Mouse (Mus musculus): Measurements from ENCODE around the gene Lyrm1.

Lyrm1 gene

DNA sequence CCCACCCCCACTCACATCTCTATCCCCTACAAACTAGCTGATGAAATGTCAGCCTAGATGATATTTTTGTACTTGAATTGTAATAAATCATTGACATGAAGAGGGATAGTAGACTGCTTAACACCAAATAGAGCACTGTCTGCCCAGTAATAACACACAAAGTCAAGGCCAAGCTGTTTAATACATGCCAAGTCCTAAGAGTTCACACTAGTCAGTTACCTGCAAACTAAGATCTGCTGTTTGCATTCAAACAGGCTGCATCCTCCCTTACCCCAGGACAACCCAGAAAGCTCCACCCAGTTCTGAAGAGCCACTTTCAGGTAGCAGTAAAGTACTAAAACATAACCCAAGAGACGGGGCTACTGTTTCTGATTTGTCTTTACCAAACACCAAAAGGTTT lies 3.5 kb upstream of the Lyrm1 start:
- no peak for DNase-seq (ENCODE audit: low spot score)

DNA sequence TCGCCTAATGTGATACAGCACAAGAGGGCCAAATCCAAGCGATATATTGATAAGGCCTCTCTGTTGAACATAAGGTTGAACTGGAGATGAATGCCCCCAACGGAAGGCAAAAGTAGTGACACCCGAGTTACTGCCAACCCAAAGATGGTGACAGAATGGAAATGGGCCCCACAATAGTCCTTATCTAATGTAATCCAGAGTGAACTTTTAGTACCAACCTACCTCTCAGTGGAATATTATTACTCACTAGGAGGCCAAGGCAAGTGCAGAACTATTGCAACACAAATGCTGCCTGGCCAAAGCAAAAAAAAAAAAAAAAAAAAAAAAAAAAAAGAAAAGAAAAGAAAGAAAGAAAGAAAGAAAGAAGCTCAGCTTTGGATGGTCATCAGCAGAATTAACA lies 2.9 kb upstream of the Lyrm1 start:
- no peak for DNase-seq (ENCODE audit: low spot score)

DNA sequence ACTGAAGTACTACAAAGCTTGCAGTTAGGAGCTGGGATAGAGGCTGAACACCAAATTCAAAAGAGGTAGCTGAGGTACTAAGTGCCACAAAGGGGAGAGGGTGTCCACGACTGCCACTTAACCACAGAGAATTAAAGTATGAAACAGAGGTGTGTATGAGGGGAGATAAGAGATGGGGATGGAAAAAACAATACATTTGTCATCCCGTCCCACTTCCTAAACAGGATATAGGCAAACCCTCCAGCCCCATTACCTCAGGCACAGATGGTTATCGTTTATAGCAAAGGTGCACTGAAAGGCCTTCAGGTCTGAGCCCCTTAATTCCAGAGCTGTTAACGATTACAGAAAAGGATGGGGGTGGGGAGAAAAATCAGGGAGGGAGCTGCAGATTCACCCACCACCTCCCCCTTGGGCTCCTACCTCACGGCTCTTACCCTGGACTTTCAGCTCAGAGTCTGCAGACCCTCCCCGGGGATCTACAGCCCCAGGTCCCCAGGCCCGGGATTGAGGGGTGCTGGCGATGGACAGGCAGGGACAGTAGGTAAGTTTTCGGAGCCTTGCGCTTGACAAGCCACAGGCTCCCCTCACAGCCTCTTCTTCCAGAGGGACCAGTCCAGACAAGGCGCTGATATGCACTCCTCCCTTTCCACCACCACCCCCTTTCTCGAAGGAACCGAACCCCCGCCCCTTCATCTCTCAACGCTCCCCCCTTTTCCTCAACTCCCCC lies 680 bp upstream of the Lyrm1 start:
- no peak for DNase-seq (ENCODE audit: low spot score)

DNA sequence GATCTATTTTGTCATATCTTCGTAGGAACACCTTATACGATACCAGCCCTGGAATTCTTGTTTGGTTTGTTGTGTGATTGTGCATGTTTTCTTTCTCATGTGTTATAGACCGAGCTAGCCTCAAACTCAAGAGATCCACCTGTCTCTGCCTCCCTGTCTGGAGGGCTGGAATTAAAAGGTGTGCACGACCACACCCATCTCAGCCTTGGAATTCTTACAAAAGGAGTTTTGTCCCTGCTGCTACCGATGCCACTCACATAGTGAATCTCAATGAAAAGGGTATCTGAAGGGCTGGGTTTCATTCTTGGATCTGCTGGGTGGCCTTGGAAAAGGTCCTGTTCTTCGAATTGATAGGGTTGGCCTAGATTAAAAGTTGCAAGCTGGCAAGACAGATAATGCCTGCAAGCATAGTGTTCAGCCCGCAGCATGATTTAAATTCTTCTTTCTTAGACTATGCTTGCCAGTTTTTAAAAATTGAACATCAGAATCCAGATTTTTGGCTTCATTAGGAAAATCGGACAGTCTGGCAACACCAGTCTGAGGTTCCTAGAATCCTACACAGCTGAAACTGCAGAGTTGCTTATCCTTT lies 2.0 kb downstream of the Lyrm1 start:
- no peak for DNase-seq (ENCODE audit: low spot score)

DNA sequence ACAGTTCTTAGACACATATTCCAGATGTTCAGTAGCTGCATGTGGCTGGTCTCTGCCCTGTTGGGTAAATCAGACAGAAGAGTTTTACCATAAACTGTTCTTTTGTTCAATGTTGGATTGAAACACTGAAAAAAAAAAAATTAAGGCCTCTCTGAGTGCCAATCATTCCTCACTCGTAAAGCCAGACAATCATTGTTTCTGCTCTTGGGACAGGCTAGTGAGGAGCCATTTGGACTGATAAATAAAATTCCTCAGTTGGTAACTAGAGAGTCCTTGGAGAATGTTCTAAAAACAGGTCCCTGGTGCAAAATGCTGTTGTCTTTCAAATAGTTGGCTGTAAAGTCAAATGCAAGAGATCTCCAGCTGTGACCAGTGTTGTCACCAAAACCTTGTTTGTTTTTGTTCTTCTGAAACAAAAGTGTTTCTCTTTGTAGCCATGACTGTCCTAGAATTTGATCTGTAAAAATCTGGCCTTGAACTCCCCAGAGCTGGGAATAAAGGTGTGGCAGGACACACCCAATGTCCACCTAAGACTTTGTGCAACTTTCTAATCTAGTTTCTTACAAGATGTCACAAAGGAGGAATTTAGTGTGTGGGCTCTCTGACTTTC lies 2.7 kb downstream of the Lyrm1 start:
- DNase-seq (ENCODE audit: low spot score), result no peak

DNA sequence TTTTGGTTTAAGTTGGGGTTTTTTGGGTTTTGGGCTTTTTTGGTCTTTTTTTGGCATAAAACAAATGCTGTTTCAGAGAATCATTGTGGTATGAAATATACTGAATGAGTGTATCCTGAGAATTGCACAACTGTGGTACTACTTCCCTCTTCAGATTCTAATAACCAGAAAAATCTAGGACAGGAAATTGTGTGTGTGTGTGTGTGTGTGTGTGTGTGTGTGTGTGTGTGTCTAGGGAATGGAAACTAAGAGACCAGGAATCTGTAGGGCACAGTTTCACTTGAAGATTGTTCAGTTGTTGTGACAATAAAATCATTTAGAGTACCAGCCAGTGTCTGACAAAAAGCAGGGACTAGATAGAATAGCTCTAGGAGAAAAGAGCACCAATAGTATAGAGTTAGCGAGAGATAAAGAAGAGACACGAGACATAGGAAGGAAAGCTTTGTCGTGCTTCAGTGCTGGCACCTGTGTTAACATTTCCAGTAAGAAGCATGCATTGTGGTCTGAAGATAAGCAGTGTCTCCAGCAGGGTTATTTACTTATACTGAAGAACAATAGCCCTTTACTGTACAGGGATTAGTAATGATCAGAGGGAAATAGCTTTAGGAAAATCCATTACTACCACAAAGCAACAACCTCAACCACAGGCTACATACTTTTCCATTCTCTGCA lies 3.9 kb downstream of the Lyrm1 start:
- DNase-seq (ENCODE audit: low spot score), result no peak

DNA sequence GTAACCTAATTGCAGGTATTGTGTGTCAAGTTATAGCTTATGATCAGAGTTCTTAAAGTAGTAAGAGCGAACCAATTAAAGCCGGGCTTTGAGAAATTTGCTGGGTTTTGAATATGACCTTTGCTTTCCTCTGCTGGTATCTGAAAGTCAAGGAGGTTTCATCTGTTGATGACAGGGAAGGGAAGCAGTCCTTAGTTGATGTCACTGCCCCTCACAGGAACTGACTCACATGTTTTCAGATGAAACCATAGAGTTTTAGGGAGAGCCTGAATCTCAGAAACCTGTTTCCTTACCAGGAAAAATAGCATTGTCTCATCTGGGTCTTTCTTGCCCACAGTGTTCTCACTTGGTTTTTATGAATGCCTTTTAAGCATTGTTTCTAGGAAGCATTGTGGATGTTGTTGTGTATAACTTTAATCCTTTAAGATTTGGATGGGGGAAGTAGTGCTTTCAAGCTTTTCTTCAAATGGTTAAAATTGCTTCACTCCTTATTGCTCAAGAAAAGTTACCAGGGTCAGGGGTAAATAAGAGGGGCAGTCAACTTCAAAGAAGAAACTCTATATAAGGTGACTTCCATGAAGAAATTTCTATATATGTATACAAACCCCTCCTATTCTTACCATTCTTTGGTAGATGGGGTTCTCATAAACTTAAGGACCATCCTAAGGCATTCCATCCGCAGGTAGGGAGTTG lies 11.0 kb downstream of the Lyrm1 start:
- no peak for DNase-seq (ENCODE audit: low spot score)

DNA sequence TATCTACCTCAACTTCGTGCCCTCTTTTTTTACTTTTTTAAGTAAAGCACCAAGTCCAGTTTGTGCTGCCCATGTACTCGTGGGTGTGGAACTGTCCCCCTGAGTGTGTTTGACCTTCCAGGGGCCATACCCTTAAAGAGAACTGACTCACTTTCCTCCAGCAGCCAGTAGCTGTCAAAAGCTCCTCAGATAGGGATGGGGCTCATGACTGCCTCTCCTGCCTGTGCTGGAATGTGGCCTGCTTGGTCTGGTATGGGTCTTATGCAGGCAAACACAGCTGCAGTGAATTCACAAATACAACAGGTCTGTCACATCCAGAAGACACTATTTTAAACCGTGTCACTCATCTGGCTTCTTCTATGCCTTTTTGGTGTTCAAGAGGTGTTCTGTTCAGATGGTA lies 16.1 kb downstream of the Lyrm1 start:
- DNase-seq (ENCODE audit: low spot score), result no peak

DNA sequence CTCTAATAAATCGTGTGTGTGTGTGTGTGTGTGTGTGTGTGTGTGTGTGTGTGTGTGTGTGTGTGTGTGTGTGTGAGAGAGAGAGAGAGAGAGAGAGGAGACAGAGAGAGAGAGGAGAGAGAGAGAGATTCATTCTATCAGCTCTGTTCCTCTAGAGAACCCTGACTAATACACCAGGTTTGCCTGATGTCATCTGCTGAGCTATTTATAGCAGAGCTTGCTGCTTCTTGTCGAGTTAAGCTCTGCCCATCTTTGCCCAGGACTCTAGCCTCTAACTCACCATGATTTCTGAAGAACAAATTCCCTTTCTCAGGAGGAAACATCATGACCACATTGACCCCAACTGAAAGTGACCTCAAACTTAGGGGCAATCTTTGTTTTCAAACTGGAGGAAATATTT lies 24.8 kb downstream of the Lyrm1 start:
- DNase-seq (ENCODE audit: low spot score), result no peak

DNA sequence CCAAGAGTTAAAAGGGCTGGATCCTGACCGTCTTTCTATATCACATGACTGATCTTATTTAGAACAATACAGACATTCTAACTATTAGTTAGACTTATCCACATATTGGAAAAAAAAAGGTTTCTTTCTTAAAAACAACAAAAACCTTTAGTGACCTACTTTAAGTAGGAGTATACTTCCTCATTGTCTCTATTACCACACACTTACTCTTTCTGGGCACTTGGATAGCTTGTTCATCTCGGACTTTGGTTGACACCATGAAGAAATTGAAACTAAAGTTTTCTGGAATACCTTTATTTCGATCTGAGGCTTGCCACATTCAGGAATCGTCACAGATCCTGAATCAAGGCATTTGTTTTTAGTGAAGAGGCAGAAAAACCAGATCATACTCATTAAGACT lies 25.4 kb downstream of the Lyrm1 start:
- DNase-seq (ENCODE audit: low spot score), result no peak

DNA sequence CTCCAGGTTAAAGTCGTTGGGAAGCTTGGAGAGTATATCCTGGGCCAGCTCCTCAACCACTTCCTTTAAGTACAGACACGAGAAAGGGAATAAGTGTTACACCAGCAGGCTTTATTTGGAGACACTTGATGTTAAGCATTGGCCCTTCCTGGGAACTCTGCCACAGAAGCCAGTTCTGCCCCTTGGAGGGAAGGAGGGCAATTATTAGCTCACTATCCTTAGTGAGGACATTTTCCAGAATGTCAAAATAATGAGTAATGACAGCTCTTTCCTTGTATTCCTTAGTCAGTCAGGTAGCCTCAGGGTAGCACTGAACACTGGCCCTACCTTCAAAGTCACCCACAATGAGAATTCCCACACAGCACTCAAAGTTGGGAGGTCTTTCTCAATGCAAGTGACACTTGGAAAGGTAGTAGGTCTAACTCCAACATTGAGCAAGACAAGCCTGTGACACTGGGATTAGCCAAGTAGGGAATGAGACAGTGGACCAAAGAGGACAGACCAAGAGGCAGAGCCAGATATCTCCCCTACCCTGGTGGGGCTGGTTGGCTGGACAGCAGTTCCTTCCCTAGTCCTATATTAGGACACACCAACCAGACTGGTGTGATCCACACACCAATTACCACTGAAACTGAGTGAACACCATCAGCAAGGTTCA lies 33.3 kb downstream of the Lyrm1 start:
- no peak for DNase-seq (ENCODE audit: low spot score)

DNA sequence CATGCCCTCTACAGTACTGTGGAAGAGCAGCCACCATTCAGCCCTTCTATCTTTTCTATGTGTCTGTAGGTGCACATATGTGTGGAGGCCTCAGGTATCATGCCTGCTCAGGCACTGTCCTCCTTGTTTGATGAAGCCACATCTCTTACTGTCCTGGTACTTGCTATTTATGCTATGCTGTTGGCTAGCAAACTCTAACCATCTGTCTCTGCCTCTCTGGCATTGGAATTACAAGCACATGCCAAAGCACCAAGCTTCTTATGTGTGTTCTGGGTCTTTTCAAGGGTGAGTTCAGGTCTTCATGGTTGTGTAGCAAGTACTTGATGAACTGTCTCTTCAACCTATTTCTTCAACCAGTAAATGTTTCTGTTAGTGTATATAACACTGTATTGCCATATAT lies 40.7 kb downstream of the Lyrm1 start:
- DNase-seq (ENCODE audit: low spot score), result no peak

DNA sequence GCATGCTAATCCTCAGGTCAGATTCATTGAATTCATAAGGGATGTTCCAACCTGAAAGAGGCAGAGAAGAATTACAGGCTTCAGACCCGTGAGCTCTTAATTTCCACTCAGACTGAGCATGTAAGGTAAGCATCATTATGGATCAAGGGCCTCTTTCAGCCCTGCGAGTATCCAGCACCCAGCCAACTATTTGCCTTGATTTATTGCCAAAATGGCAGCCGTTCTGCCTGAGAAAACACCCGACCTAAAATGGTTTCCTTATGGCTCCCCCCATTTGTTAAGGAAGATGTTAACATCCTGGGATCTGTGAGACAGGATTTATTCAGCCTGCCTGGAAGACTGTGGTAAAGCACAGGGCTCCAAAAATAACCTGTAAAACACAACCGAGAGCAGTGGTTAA lies 41.4 kb downstream of the Lyrm1 start:
- no peak for DNase-seq (ENCODE audit: low spot score)

DNA sequence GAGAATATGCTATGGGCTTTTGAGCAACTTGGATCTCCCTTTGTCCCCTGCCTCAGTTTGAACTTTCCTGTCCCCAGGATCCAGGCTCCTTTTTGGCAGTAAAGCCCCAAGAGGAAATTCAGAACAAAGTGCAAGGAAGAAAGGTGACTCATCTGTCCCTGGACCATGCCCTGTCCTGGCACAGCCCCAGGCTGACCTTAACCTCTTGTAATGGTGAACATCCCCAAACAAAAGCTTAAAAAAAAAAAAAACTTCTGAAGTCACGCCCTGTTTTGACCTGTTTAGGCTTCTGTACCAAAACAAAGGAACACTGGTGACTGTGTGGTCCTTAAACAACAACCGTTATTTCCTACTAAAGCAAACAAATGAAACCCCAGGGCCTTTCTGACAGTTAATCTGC lies 45.9 kb downstream of the Lyrm1 start:
- DNase-seq (ENCODE audit: low spot score), result no peak

DNA sequence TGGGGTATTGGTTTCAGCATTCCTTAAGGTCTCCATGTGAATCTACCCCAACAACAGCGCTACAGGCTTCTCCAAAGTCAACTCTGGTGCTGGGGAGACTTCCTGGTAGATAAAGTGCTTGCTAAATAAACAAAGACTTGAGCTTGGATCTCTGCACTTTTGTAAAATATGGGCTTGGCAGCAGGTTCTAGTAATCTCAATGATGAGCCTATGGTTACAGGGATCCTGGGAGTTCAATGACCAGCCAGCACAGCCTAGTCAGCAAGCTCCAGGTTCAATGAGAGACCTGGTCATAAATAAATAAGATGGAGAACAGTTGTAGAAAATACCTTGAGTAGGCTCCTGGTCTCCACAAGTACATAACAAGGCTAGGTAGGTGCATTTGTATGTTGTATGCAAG lies 58.4 kb downstream of the Lyrm1 start:
- DNase-seq (ENCODE audit: low spot score), result no peak

DNA sequence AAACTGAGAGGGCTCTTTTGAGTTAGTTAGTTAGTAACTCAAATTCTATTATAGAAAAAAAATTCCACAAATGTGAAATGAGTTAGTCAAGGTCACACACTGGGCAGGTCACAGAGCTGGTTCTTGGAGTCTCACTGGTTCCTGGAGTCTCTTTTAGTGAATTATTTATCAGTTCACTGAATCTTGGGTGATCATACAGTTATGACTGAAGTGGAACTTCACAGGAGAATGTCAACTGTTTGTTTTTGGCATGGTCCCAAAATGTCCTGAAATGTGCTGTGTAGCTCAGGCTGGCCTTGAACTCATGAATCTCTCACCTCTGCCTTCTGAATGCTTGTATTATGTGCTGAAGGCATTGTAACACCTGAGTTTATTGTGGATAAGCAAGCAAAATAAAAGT lies 61.8 kb downstream of the Lyrm1 start:
- DNase-seq (ENCODE audit: low spot score), result no peak

DNA sequence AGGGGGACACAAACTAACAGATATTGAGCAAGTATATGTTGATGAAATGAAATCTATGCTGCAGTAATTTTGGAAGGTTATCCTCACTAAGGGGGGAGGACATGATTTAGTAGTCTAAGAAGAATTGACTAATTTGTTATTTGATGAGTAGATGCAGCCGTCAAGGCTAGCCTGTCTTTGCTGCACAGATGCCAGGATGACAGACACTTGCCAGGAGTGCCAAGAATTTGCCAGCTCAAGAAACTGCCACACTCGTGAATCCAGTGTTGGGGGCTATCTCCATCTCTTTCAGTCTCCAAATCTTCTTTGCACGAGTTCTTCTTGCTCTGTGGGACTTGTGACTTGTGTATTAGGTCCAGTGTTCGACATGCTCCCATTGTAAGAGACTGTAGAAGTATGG lies 63.4 kb downstream of the Lyrm1 start:
- DNase-seq (ENCODE audit: low spot score), result no peak

DNA sequence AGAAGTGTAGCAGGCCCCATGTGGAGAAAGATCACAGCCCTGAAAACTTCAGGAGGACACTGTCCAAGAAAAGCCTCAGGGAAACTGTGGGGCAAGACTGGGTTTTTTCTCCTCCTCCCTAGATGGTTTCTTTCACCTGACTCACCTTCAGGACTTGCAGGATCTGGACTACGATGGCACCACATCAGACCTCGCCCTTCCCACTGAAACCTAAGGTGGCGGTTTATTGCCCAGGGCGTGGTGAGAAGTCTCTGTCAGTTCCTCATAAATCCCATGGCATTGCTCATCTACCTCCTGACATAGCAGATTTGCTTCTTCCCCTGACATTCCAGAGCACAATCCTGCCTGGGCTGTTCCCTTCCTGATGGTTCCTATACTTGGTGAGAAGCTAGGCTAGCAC lies 63.8 kb downstream of the Lyrm1 start:
- DNase-seq (ENCODE audit: low spot score), result no peak

DNA sequence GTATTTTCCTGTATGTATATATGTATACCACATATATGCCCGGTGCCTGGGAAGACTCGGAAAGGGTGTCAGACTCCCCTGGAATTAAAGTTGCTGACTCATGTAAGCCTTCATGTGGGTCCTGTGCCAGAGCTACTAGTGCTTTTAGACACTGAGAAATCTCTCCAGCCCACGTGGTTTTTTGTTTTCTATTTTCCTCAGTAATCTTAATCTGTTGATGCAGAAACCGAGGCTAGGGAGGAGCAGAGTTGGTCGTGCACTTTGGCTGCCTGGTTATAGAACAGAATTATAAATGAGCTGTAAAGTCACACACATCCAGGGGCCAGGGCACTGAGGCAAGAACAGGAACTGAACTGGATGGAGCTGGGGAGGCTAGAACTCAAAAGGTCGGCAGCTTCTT lies 64.3 kb downstream of the Lyrm1 start:
- no peak for DNase-seq (ENCODE audit: low spot score)

DNA sequence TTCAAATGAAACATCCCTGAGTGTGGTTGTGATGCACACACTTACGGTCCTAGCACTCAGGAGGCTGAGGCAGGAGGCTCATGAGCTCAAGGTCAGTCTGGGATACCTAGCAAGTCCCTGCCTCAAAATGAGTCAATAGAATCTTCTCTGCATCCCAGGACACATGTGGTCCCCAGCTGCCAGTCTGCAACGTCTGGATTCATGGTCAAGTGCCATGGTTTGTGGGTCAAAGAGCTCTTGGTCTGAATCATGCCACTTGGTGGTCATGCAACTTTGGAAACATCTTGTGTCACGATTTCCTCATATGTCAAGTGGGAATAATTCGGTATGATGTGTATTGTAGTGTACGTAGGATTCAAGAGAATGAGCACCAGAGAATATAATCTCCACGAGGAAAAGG lies 64.9 kb downstream of the Lyrm1 start:
- DNase-seq (ENCODE audit: low spot score), result no peak

DNA sequence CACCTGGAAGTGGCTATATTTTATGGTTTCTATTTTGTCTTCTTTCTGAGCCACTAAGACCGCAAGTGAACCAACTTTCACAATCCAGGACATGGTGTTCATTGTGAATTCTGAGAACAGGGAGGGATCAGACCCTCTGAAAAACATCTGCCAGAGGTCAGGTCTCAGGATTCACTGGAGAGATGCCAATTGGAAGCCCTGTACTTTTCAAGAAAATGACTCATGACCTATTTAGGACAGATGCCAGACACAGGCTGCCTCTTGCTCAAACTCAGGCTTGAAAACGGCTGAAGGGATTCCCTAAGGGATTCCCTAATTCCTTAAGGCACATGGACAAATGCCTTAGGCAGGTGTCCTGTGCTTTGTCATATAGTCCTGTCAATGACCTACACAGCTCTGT lies 65.4 kb downstream of the Lyrm1 start:
- peak; percentile 22 for DNase-seq (ENCODE audit: low spot score)

DNA sequence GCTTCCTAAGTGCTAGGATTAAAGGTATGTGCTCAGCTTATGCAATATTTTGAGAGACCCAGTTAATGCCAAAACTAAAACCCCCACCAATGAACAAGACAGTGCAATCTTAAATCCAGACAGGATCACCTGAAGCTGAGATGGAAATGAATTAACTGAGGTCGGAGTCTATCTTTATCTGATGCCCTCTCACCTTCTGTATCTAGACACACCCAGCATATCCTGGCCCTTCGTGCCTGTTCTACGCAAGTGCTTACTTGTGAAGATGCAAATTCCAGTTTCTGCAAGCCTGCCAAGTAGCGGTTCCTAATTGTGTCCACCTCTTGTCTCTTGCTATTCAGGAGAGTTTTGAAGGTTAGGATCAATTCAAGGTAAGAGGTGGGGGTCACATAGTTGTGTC lies 69.5 kb downstream of the Lyrm1 start:
- no peak for DNase-seq (ENCODE audit: low spot score)

All from ovary, postnatal 36 days (tissue).